Comparison of ENCODE assay signal across 13 mouse cellular contexts in genomic region chr16:30883490-30884188, GRCm38 (mm10).
A peak's percentile ranks its signal among the peaks of the same experiment; 100 is the strongest.
DNase-seq lines count a peak whose midpoint lies in the region; ATAC-seq and TF ChIP-seq lines count a peak whose summit lies in the region.
"Had no signal": no experiment of that assay in that cellular context is flagged by ENCODE, and none has a peak within 500 bp of the region (broad histone marks: within the 10 kb centered on the region; RNA-seq: fewer than 3 reads in every experiment).

No protein-coding gene starts in this region.

- H3K36me3 ChIP-seq in hindbrain, embryonic 10.5 days: no peaks in the 10 kb centered on the region
- no peaks in the 10 kb centered on the region for H3K36me3 ChIP-seq in hindbrain, embryonic 11.5 days (ENCODE audit: control insufficient read depth, insufficient read depth, low read length)
- H3K36me3 ChIP-seq in midbrain, embryonic 10.5 days: no peaks in the 10 kb centered on the region
- no peaks in the 10 kb centered on the region for H3K36me3 ChIP-seq in midbrain, embryonic 16.5 days (ENCODE audit: control insufficient read depth, insufficient read depth, low read length)
- H3K36me3 ChIP-seq in midbrain, embryonic 12.5 days: no peaks in the 10 kb centered on the region
- H3K36me3 ChIP-seq in stomach, postnatal 0 days (ENCODE audit: control insufficient read depth, insufficient read depth, low read length): no peaks in the 10 kb centered on the region
- H3K36me3 ChIP-seq: heart, embryonic 15.5 days had no signal

- H3K9ac ChIP-seq in hindbrain, embryonic 11.5 days (ENCODE audit: low read depth, low read length): no peak overlapping the region
- no peak overlapping the region for H3K9ac ChIP-seq in midbrain, embryonic 16.5 days (ENCODE audit: low read depth, low read length)
- no peak overlapping the region for H3K9ac ChIP-seq in midbrain, embryonic 12.5 days (replicated peaks)
- H3K9ac ChIP-seq in stomach, postnatal 0 days (ENCODE audit: low read length): no peak overlapping the region
- H3K9ac ChIP-seq: heart, embryonic 15.5 days had no signal

- H3K4me2 ChIP-seq in hindbrain, embryonic 11.5 days (replicated peaks; ENCODE audit: low read depth, low read length): no peak overlapping the region
- H3K4me2 ChIP-seq in midbrain, embryonic 16.5 days (ENCODE audit: low read length): no peak overlapping the region
- no peak overlapping the region for H3K4me2 ChIP-seq in midbrain, embryonic 12.5 days (replicated peaks)
- H3K4me2 ChIP-seq in stomach, postnatal 0 days (replicated peaks; ENCODE audit: low read depth): no peak overlapping the region
- H3K4me2 ChIP-seq: heart, embryonic 15.5 days had no signal

- H3K4me1 ChIP-seq in hindbrain, embryonic 10.5 days (replicated peaks): peaks cover 25% of the 10 kb centered on the region
- no peaks in the 10 kb centered on the region for H3K4me1 ChIP-seq in hindbrain, embryonic 11.5 days (replicated peaks; ENCODE audit: control insufficient read depth, insufficient read depth, low read length)
- peaks cover 28% of the 10 kb centered on the region for H3K4me1 ChIP-seq in midbrain, embryonic 10.5 days
- H3K4me1 ChIP-seq in midbrain, embryonic 16.5 days (ENCODE audit: control insufficient read depth, insufficient read depth, low read length): peaks cover 7% of the 10 kb centered on the region
- H3K4me1 ChIP-seq in midbrain, embryonic 12.5 days: peaks cover 14% of the 10 kb centered on the region; the same call in 1 of the 2 replicates
- no peaks in the 10 kb centered on the region for H3K4me1 ChIP-seq in stomach, postnatal 0 days (replicated peaks; ENCODE audit: control insufficient read depth, insufficient read depth)
- H3K4me1 ChIP-seq: heart, embryonic 15.5 days had no signal

- TF ChIP-seq CTCF in stomach, postnatal 0 days (IDR thresholded peaks at IDR 0.05; ENCODE audit: low read depth): no peak

- H3K9me3 ChIP-seq in hindbrain, embryonic 10.5 days: no peaks in the 10 kb centered on the region
- no peaks in the 10 kb centered on the region for H3K9me3 ChIP-seq in hindbrain, embryonic 11.5 days (ENCODE audit: control insufficient read depth, low read length)
- no peaks in the 10 kb centered on the region for H3K9me3 ChIP-seq in midbrain, embryonic 10.5 days (replicated peaks)
- no peaks in the 10 kb centered on the region for H3K9me3 ChIP-seq in midbrain, embryonic 16.5 days (replicated peaks; ENCODE audit: control insufficient read depth, low read length, poor library complexity, severe bottlenecking)
- H3K9me3 ChIP-seq in midbrain, embryonic 12.5 days: no peaks in the 10 kb centered on the region
- H3K9me3 ChIP-seq in stomach, postnatal 0 days (ENCODE audit: control insufficient read depth, low read length): no peaks in the 10 kb centered on the region
- H3K9me3 ChIP-seq: heart, embryonic 15.5 days had no signal

- H3K27ac ChIP-seq in hindbrain, embryonic 10.5 days: 0 out of 2 replicates have a peak overlapping the region, but pooled peaks have one; percentile 41
- no peak overlapping the region for H3K27ac ChIP-seq in hindbrain, embryonic 11.5 days (ENCODE audit: low read depth, low read length)
- H3K27ac ChIP-seq in midbrain, embryonic 10.5 days (replicated peaks): peak overlapping the region; percentile 63
- H3K27ac ChIP-seq in midbrain, embryonic 16.5 days (ENCODE audit: low read length): no peak overlapping the region
- peak overlapping the region; percentile 58 for H3K27ac ChIP-seq in midbrain, embryonic 12.5 days (replicated peaks)
- H3K27ac ChIP-seq in stomach, postnatal 0 days (replicated peaks): no peak overlapping the region
- H3K27ac ChIP-seq: heart, embryonic 15.5 days had no signal

- H3K27me3 ChIP-seq in hindbrain, embryonic 10.5 days (ENCODE audit: insufficient read depth, poor library complexity, severe bottlenecking): no peaks in the 10 kb centered on the region
- H3K27me3 ChIP-seq in hindbrain, embryonic 11.5 days (ENCODE audit: control insufficient read depth, insufficient read depth, low read length): no peaks in the 10 kb centered on the region
- H3K27me3 ChIP-seq in midbrain, embryonic 10.5 days (ENCODE audit: low read depth, poor library complexity, severe bottlenecking): no peaks in the 10 kb centered on the region
- H3K27me3 ChIP-seq in midbrain, embryonic 16.5 days (ENCODE audit: control insufficient read depth, insufficient read depth, low read depth, low read length): no peaks in the 10 kb centered on the region
- no peaks in the 10 kb centered on the region for H3K27me3 ChIP-seq in midbrain, embryonic 12.5 days
- H3K27me3 ChIP-seq in stomach, postnatal 0 days (ENCODE audit: control insufficient read depth, insufficient read depth, low read length): no peaks in the 10 kb centered on the region
- H3K27me3 ChIP-seq: heart, embryonic 15.5 days had no signal

- no peak for DNase-seq in hindbrain, embryonic 10.5 days (ENCODE audit: low spot score)
- no peak for DNase-seq in hindbrain, embryonic 11.5 days (ENCODE audit: low spot score)
- no peak for DNase-seq in midbrain, embryonic 10.5 days (ENCODE audit: low spot score)
- DNase-seq in stomach, postnatal 0 days (ENCODE audit: low spot score): peak; percentile 30
- DNase-seq in layer of hippocampus, postnatal 10 days (ENCODE audit: low spot score in 2 of 2): no peak
- DNase-seq in embryo, embryonic 10 days (ENCODE audit: low spot score): no peak
- DNase-seq: adrenal gland, postnatal 25 days; kidney, postnatal 14 days; left cerebral cortex, postnatal 4 days; right cerebral cortex, postnatal 14 days had no signal

- H3K4me3 ChIP-seq in hindbrain, embryonic 10.5 days: no peak overlapping the region
- H3K4me3 ChIP-seq in hindbrain, embryonic 11.5 days (ENCODE audit: low read depth, low read length): no peak overlapping the region
- no peak overlapping the region for H3K4me3 ChIP-seq in midbrain, embryonic 10.5 days
- no peak overlapping the region for H3K4me3 ChIP-seq in midbrain, embryonic 16.5 days (ENCODE audit: low read depth, low read length)
- no peak overlapping the region for H3K4me3 ChIP-seq in midbrain, embryonic 12.5 days
- H3K4me3 ChIP-seq in stomach, postnatal 0 days (ENCODE audit: low read depth, low read length): no peak overlapping the region
- H3K4me3 ChIP-seq: heart, embryonic 15.5 days had no signal

- TF ChIP-seq EP300 in stomach, postnatal 0 days (optimal IDR thresholded peaks at IDR 0.05): no peak

- ATAC-seq in hindbrain, embryonic 11.5 days (ENCODE audit: low FRiP score): no peak
- ATAC-seq in midbrain, embryonic 16.5 days: no peak
- ATAC-seq in midbrain, embryonic 12.5 days (ENCODE audit: low FRiP score, low read depth): peak; percentile 34; the same call in 1 of the 2 replicates
- ATAC-seq in stomach, postnatal 0 days (ENCODE audit: low FRiP score, low TSS enrichment): 0 out of 2 replicates have a peak, but pooled peaks have one; percentile 28

- WGBS in hindbrain, embryonic 10.5 days: 80% methylated on average over 13 of the region's 13 CpGs
- 80% methylated on average over 13 of the region's 13 CpGs for WGBS in hindbrain, embryonic 11.5 days
- WGBS in midbrain, embryonic 10.5 days: 69% methylated on average over 13 of the region's 13 CpGs
- 31% methylated on average over 13 of the region's 13 CpGs for WGBS in midbrain, embryonic 16.5 days
- 38% methylated on average over 13 of the region's 13 CpGs for WGBS in midbrain, embryonic 12.5 days
- 37% methylated on average over 13 of the region's 13 CpGs for WGBS in stomach, postnatal 0 days

Comparison
In these comparisons a context has a peak if more than half of its experiments do, and no peak if none do; other contexts are left out.
1. H3K27ac ChIP-seq: peak in hindbrain, embryonic 10.5 days (single experiment), midbrain, embryonic 10.5 days (single experiment) and midbrain, embryonic 12.5 days (single experiment); none in hindbrain, embryonic 11.5 days (single experiment), midbrain, embryonic 16.5 days (single experiment) and stomach, postnatal 0 days (single experiment).
2. ATAC-seq: peak in midbrain, embryonic 12.5 days (single experiment) and stomach, postnatal 0 days (single experiment); none in hindbrain, embryonic 11.5 days (single experiment) and midbrain, embryonic 16.5 days (single experiment).